Mouse (Mus musculus) CD4-positive, CD25-positive, alpha-beta regulatory T cell (primary cell): ENCODE data around the gene Olfr1016. TPM values are rescaled to one million over a fixed set of nuclear protein-coding genes. Genes with fewer than 3 reads are reported as not detected.

Source experiments
- polyA plus RNA-seq: library from polyadenylated mRNA; unstranded; fragments of 100-300 nt; shearing (Covaris generic); gene quantifications from one replicate; pipeline ENCODE4 v1.2.1, GENCODE M21; 2017

Gene Olfr1016
- polyA plus RNA-seq, result 0.32 TPM

DNA sequence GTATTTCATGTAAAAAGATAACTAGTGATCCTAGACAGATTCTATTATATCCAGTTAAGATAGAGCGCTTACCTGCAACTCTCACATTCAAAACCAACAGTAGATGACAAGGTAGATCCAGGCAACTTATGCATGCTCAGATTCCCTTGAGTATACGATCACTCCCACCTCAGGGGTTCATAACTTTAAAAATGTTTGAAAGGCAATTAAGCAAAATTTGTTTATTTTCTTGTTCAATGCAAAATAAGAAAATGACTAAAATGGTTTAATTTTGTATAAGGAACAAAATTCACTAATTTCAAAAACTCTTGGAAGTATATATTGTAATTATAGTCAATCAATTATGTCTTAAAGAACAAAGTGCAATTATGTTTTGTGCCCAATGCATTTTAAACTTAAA, at the start of gene Olfr1016:
Gene Olfr1016 (minus strand): TSS at position 101 of the 400 bp plus-strand sequence.

DNA sequence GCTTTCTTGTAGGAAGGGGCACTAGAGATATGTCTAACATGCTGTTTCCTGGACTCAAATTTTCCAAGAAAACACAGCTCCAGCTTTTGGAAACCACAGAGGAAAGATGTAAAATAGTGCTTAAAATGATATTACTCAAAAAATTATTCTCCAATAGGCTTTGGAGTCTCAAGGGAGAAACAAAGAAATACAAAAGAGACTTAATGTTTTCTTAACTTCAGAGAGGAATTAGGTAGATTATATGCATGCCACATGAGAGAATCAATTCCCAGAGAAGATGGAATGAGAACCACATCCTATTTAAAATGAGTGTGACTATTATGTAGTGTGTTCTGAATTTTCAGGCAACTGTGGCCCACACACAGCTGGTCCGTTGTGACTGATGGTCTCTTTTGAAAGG, 44.4 kb upstream of the Olfr1016 start, which contains the start of gene Olfr1020:
Gene Olfr1020 (plus strand): TSS at position 301 of the 400 bp plus-strand sequence.

DNA sequence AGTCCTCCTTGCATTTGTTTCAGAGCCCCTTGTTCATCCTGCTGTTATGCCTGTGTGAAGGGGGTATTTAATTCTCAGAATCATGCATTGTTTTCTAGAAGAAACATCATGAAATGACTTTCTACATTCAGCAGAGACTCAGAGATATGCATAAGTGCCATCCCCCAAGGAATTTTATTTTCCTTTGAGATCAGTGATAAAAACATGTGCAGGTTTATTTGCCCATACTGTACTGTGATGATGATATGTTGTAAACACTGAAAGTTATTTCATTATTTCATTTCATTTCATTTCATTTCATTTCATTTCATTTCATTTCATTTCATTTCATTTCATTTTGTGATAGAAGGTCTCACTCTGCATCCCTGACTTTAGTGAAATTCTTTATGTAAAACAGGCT, 43.0 kb upstream of the Olfr1016 start, which contains the start of gene Olfr1019:
Gene Olfr1019 (minus strand): TSS at position 101 of the 400 bp plus-strand sequence.

DNA sequence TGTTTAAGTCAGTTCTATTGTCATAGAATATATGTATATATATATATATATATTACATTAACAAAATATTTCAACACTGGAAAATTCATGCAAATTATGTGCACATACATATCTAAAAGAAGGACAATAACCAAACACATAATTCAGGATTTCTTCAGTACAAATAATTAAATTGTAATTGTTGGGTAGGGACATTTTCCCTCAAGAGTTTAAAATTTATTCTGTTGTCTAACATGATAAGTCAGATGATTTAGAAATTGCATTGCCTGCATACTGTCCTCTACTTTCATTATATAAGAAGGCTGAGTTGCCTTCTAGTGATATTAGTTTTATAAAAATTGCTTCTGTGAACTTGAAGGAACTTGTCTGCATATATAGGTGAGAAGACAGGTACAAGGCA, 15.8 kb upstream of the Olfr1016 start, which contains the start of gene Olfr1018:
Gene Olfr1018 (plus strand): TSS at position 301 of the 400 bp plus-strand sequence.

DNA sequence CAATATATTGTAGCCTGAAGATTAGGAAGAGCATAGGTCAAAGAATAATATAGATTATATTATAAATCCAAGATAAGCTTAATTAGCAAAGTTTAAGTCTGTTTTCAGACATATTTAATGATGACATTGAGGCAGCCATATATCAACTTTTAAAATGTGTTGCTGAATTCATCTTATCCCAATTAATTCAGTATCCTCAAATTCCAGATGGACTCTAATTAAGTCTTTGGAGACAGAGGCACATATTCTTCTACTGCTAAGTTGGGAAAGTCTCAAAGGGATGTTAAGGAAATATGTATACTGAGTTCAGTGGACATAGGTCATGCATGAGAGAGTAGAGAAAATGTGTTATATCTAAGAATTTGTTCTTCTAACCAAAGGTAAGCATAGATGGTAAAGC, 20.6 kb downstream of the Olfr1016 start, which contains the start of gene Olfr1015:
Gene Olfr1015 (plus strand): TSS at position 301 of the 400 bp plus-strand sequence.

DNA sequence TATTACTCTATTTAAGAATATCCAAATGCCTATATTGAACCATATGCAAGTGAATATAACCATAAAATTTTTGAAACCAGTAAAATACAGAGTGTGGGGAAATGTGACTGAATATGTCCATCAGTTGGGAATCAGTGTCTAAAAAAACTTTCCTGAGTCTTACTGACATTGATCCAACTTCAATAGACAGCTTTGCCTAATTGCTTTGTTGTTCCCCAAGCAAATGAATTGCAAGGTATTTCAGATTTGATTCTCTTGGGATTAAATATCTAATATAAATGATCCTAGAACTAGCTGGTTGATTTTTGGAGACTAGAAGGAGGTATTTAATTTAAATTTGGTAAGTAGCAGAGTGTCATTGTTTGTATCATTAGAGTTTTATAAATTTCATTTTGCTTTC, 29.9 kb downstream of the Olfr1016 start, which contains the start of gene Olfr1014:
Gene Olfr1014 (plus strand): TSS at position 301 of the 400 bp plus-strand sequence.

DNA sequence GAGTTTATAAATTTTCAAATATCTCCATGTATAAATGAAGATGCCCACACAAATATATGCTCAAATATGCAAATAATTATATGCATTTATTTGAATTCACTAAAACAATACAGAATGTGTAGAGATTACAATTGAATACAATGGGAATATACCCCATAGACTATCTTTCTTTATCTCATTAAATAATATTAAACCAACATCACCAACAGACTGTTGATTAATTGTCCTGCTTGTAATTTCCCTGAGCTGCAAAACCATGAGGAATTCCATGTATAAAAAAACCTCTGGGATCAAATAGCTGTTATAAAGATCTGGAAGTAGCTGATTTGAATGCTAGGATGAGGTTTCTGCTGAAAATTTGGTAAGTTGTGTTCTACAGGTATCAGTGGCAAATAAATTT, 35.5 kb downstream of the Olfr1016 start, which contains the start of gene Olfr1013:
Gene Olfr1013 (plus strand): TSS at position 301 of the 400 bp plus-strand sequence.

DNA sequence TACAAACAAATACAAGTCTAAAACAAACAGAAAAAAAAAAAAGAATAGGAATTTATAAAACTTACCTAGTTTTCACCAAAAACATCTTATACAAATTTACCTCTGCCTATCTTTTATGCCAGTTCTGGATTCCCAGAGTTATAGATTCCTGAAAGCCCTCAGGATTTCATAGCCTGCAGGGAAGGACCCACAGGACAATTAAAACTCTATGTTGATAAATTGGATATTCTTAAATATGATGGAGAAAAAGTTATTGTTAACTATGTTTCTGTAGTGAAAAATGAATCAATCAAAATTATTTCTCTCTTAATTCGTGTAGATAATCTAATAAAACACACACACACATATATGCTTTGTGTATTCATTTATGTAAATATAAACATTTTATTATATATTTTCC, 39.7 kb downstream of the Olfr1016 start, which contains the start of gene Olfr1012:
Gene Olfr1012 (minus strand): TSS at position 101 of the 400 bp plus-strand sequence.

Other genes with a start within 250 kb of the Olfr1016 start
- gene Olfr996, start 223.3 kb downstream of the Olfr1016 start, polyA plus RNA-seq, result not detected
- not detected for gene Olfr998, start 213.6 kb downstream of the Olfr1016 start, polyA plus RNA-seq
- gene Olfr1000, start 190.6 kb downstream of the Olfr1016 start, polyA plus RNA-seq, result not detected
- not detected for gene Olfr1002, start 151.8 kb downstream of the Olfr1016 start, polyA plus RNA-seq
- not detected for gene Olfr154, start 138.1 kb downstream of the Olfr1016 start, polyA plus RNA-seq
- gene Olfr1006, start 123.8 kb downstream of the Olfr1016 start, polyA plus RNA-seq, result not detected
- not detected for gene Olfr1008, start 113.1 kb downstream of the Olfr1016 start, polyA plus RNA-seq
- not detected for gene Olfr1009, start 87.1 kb downstream of the Olfr1016 start, polyA plus RNA-seq
- gene Olfr1012, start 39.8 kb downstream of the Olfr1016 start, polyA plus RNA-seq, result not detected
- gene Olfr1013, start 35.4 kb downstream of the Olfr1016 start, polyA plus RNA-seq, result not detected
- 0.07 TPM for gene Olfr1014, start 29.8 kb downstream of the Olfr1016 start, polyA plus RNA-seq
- not detected for gene Olfr1015, start 20.5 kb downstream of the Olfr1016 start, polyA plus RNA-seq
- not detected for gene Olfr1018, start 15.9 kb upstream of the Olfr1016 start, polyA plus RNA-seq
- not detected for gene Olfr1019, start 42.9 kb upstream of the Olfr1016 start, polyA plus RNA-seq
- gene Olfr1020, start 44.5 kb upstream of the Olfr1016 start, polyA plus RNA-seq, result not detected
- gene Olfr1022, start 66.0 kb upstream of the Olfr1016 start, polyA plus RNA-seq, result not detected
- not detected for gene Olfr1023, start 83.1 kb upstream of the Olfr1016 start, polyA plus RNA-seq
- gene Olfr1024, start 102.5 kb upstream of the Olfr1016 start, polyA plus RNA-seq, result not detected
- gene Olfr1025-ps1, start 112.6 kb upstream of the Olfr1016 start, polyA plus RNA-seq, result not detected
- not detected for gene Olfr1026, start 119.0 kb upstream of the Olfr1016 start, polyA plus RNA-seq
- not detected for gene Olfr1028, start 147.9 kb upstream of the Olfr1016 start, polyA plus RNA-seq
- 0.10 TPM for gene Olfr1029, start 171.4 kb upstream of the Olfr1016 start, polyA plus RNA-seq
- 0.04 TPM for gene Olfr1030, start 176.7 kb upstream of the Olfr1016 start, polyA plus RNA-seq
- gene Olfr1031, start 187.8 kb upstream of the Olfr1016 start, polyA plus RNA-seq, result not detected
- gene Olfr1032, start 203.0 kb upstream of the Olfr1016 start, polyA plus RNA-seq, result not detected
- 3.2 TPM for gene Olfr1033, start 218.1 kb upstream of the Olfr1016 start, polyA plus RNA-seq
- gene Olfr1034, start 243.3 kb upstream of the Olfr1016 start, polyA plus RNA-seq, result not detected